Mouse (Mus musculus) heart, embryonic 12.5 days (tissue): ENCODE measurements around the gene Mapre3. TPM values are rescaled to one million over a fixed set of nuclear protein-coding genes. Genes with fewer than 3 reads are reported as not detected.

Experiments
- ATAC-seq: fragments of 200-750 bp; cut with Nextera tagmentation; 2 replicates; pipeline ENCODE4 v1.8.0; 2017; ENCODE audit warnings: moderate TSS enrichment, moderate library complexity; ENCODE audit not compliant: insufficient number of reproducible peaks, low FRiP score
- H3K27ac ChIP-seq: fragments of 300-500 bp; sonication (generic); 2 replicates; pipeline ENCODE4 v1.5.1; 2016; ENCODE audit warnings: mild to moderate bottlenecking, moderate library complexity; ENCODE audit not compliant: poor library complexity, severe bottlenecking
- H3K27me3 ChIP-seq: fragments of 300-500 bp; sonication (generic); replicated peaks from 2 replicates; pipeline ENCODE4 v1.6.1; 2016; ENCODE audit warnings: mild to moderate bottlenecking, moderate library complexity
- H3K36me3 ChIP-seq: fragments of 300-500 bp; sonication (generic); 2 replicates; pipeline ENCODE4 v1.6.1; 2016; ENCODE audit warnings: mild to moderate bottlenecking, moderate library complexity
- H3K4me1 ChIP-seq: fragments of 300-500 bp; sonication (generic); replicated peaks from 2 replicates; pipeline ENCODE4 v1.6.1; 2016; ENCODE audit warnings: mild to moderate bottlenecking
- H3K4me2 ChIP-seq: fragments of 300-500 bp; sonication (generic); 2 replicates; pipeline ENCODE4 v1.6.1; 2016; ENCODE audit warnings: mild to moderate bottlenecking, moderate library complexity
- H3K4me3 ChIP-seq: fragments of 300-500 bp; sonication (generic); 2 replicates; pipeline ENCODE4 v1.5.1; 2016; ENCODE audit warnings: mild to moderate bottlenecking
- H3K9ac ChIP-seq: fragments of 300-500 bp; sonication (generic); 2 replicates; pipeline ENCODE4 v1.6.1; 2016; ENCODE audit warnings: mild to moderate bottlenecking, moderate library complexity
- H3K9me3 ChIP-seq: fragments of 300-500 bp; sonication (generic); replicated peaks from 2 replicates; pipeline ENCODE4 v1.6.1; 2016; ENCODE audit warnings: mild to moderate bottlenecking, moderate library complexity
- WGBS: fragments of 180-500 bp; shearing (Covaris S2); methylation state at CpG from one replicate; pipeline ENCODE4 v1.1.7; 2016; 5-methylcytosine and 5-hydroxymethylcytosine counted together
- polyA plus RNA-seq: library from polyadenylated mRNA; unstranded; fragments of >200 nt; fragmentation: Nextera tagmentation; extraction: Ambion mirVana; gene quantifications from 2 replicates; pipeline ENCODE4 v1.2.1, GENCODE M21; 2016

The Mapre3 gene
- polyA plus RNA-seq, 1 experiment from 2014 or later: 19.6 TPM

GRCm38 (mm10) chr5:30909863-30910262 is 95.4 kb downstream of the Mapre3 start:
- H3K9ac ChIP-seq: no peak overlapping the region
- H3K27me3 ChIP-seq: no peaks in the 10 kb centered on the region
- WGBS: 78% methylated on average over 7 of the region's 7 CpGs
- peaks cover 78% of the 10 kb centered on the region for H3K4me1 ChIP-seq
- peaks cover 14% of the 10 kb centered on the region for H3K36me3 ChIP-seq
- no peaks in the 10 kb centered on the region for H3K9me3 ChIP-seq
- peak overlapping the region; percentile 98 for H3K27ac ChIP-seq
- no peak for ATAC-seq
- no peak overlapping the region for H3K4me2 ChIP-seq
- H3K4me3 ChIP-seq: no peak overlapping the region

GRCm38 (mm10) chr5:30910481-30910880 is 96.0 kb downstream of the Mapre3 start:
- no peaks in the 10 kb centered on the region for H3K9me3 ChIP-seq
- H3K27me3 ChIP-seq: no peaks in the 10 kb centered on the region
- H3K36me3 ChIP-seq: peaks cover 8% of the 10 kb centered on the region; the same call in 1 of the 2 replicates
- H3K27ac ChIP-seq: peak overlapping the region; percentile 25; the same call in 1 of the 2 replicates
- no peak for ATAC-seq
- no peak overlapping the region for H3K4me2 ChIP-seq
- H3K4me3 ChIP-seq: no peak overlapping the region
- H3K4me1 ChIP-seq: peaks cover 81% of the 10 kb centered on the region
- H3K9ac ChIP-seq: no peak overlapping the region; the same call in 1 of the 2 replicates

- Histone ChIP-seq H3K27ac (peak overlapping the region; percentile 94), H3K27me3 (no peaks in the 10 kb centered on the region), H3K4me1 (peaks cover 83% of the 10 kb centered on the region), H3K9me3 (no peaks in the 10 kb centered on the region), H3K4me2 (no peak overlapping the region), H3K4me3 (no peak overlapping the region), H3K9ac (no peak overlapping the region), H3K36me3 (peaks cover 6% of the 10 kb centered on the region)
- 50% methylated on average over 5 of the region's 5 CpGs for WGBS
- no peak for ATAC-seq
Observed at GRCm38 (mm10) chr5:30912156-30912555, 97.7 kb downstream of the Mapre3 start.

GRCm38 (mm10) chr5:30913060-30913841 is 98.8 kb downstream of the Mapre3 start, which contains the start of gene Emilin1:
Gene Emilin1, plus strand, starts transcription at chr5:30913402.
- Histone ChIP-seq H3K4me2 (peak within 1 kb of the TSS; percentile 74), H3K9ac (peak within 1 kb of the TSS; percentile 75), H3K36me3 (peaks cover 17% of the 10 kb centered on the region), H3K4me1 (peaks cover 89% of the 10 kb centered on the region), H3K4me3 (peak within 1 kb of the TSS; percentile 51), H3K27me3 (no peaks in the 10 kb centered on the region), H3K9me3 (no peaks in the 10 kb centered on the region), H3K27ac (peak within 1 kb of the TSS; percentile 94)
- ATAC-seq: peak; percentile 80
- WGBS: 19% methylated on average over 13 of the region's 13 CpGs

- WGBS: 65% methylated on average over 7 of the region's 7 CpGs
- ATAC-seq: no peak
- peak overlapping the region; percentile 74 for H3K4me2 ChIP-seq
- peak overlapping the region; percentile 51 for H3K4me3 ChIP-seq
- H3K4me1 ChIP-seq: peaks cover 85% of the 10 kb centered on the region
- H3K27me3 ChIP-seq: no peaks in the 10 kb centered on the region
- peak overlapping the region; percentile 75 for H3K9ac ChIP-seq
- peaks cover 26% of the 10 kb centered on the region for H3K36me3 ChIP-seq
- no peaks in the 10 kb centered on the region for H3K9me3 ChIP-seq
- peak overlapping the region; percentile 94 for H3K27ac ChIP-seq
Observed at GRCm38 (mm10) chr5:30914101-30914635, 99.7 kb downstream of the Mapre3 start.

GRCm38 (mm10) chr5:30914849-30915248 is 100.4 kb downstream of the Mapre3 start:
- peak overlapping the region; percentile 74 for H3K4me2 ChIP-seq
- peak overlapping the region; percentile 94 for H3K27ac ChIP-seq
- 57% methylated on average over 6 of the region's 6 CpGs for WGBS
- H3K9me3 ChIP-seq: no peaks in the 10 kb centered on the region
- H3K9ac ChIP-seq: peak overlapping the region; percentile 75
- H3K27me3 ChIP-seq: no peaks in the 10 kb centered on the region
- ATAC-seq: no peak
- peaks cover 33% of the 10 kb centered on the region for H3K36me3 ChIP-seq
- peaks cover 81% of the 10 kb centered on the region for H3K4me1 ChIP-seq
- H3K4me3 ChIP-seq: peak overlapping the region; percentile 51

- Histone ChIP-seq H3K9me3 (no peaks in the 10 kb centered on the region), H3K4me1 (peaks cover 85% of the 10 kb centered on the region), H3K27ac (peak overlapping the region; percentile 94), H3K36me3 (peaks cover 39% of the 10 kb centered on the region), H3K4me3 (peak overlapping the region; percentile 51), H3K4me2 (peak overlapping the region; percentile 74), H3K9ac (peak overlapping the region; percentile 75), H3K27me3 (no peaks in the 10 kb centered on the region)
- 54% methylated on average over 9 of the region's 9 CpGs for WGBS
- no peak for ATAC-seq
Observed at GRCm38 (mm10) chr5:30915456-30915855, 101.0 kb downstream of the Mapre3 start.

Other genes with a start within 250 kb of the Mapre3 start
- 45.1 and 46.2 TPM in 2 replicates for gene Kcnk3, start 226.5 kb upstream of the Mapre3 start, polyA plus RNA-seq
- 21.4 and 24.9 TPM in 2 replicates for gene Slc35f6, start 166.7 kb upstream of the Mapre3 start, polyA plus RNA-seq
- 264 and 282 TPM in 2 replicates for gene Cenpa, start 147.9 kb upstream of the Mapre3 start, polyA plus RNA-seq
- gene Dpysl5, start 103.1 kb upstream of the Mapre3 start, polyA plus RNA-seq: 3.6 and 4.4 TPM in 2 replicates
- 81.9 and 84.8 TPM in 2 replicates for gene Tmem214, start 53.4 kb downstream of the Mapre3 start, polyA plus RNA-seq
- gene Agbl5, start 74.1 kb downstream of the Mapre3 start, polyA plus RNA-seq: 12.5 and 14.4 TPM in 2 replicates
- gene Ost4, start 93.1 kb downstream of the Mapre3 start, polyA plus RNA-seq: 386 and 388 TPM in 2 replicates
- 179 and 187 TPM in 2 replicates for gene Emilin1, start 98.8 kb downstream of the Mapre3 start, polyA plus RNA-seq
- gene Khk, start 106.8 kb downstream of the Mapre3 start, polyA plus RNA-seq: 6.5 and 8.1 TPM in 2 replicates
- gene Cgref1, start 130.9 kb downstream of the Mapre3 start, polyA plus RNA-seq: 4.9 and 5.2 TPM in 2 replicates
- 86.0 and 89.0 TPM in 2 replicates for gene Preb, start 145.7 kb downstream of the Mapre3 start, polyA plus RNA-seq
- gene Tcf23, start 154.0 kb downstream of the Mapre3 start, polyA plus RNA-seq: 0.18 and 0.22 TPM in 2 replicates
- gene Atraid, start 233.7 kb downstream of the Mapre3 start, polyA plus RNA-seq: 102 and 107 TPM in 2 replicates
- 7.9 and 8.0 TPM in 2 replicates for gene Slc5a6, start 234.3 kb downstream of the Mapre3 start, polyA plus RNA-seq
- gene Cad, start 240.1 kb downstream of the Mapre3 start, polyA plus RNA-seq: 38.4 and 39.2 TPM in 2 replicates